10 mouse cellular contexts compared by ENCODE assay signal in the genomic region with DNA sequence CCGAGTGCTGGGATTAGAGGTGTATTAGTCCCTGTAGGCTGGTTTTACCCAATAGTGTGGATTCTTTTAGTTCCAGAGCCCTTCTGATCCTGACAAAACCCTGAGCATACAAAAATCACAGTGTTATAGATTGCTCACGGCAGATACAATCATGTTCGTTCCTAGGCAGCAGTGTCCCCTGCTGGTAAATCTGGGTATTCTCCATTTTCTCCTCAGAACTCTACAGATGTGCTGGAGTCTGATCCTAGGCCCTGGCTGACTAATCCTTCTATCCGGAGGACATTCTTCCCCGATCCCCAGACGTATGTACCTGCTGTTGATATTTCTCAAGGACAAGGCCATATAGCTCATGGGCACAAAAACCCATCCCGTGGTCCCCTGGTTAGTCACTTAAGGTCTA. TPM values are rescaled to one million over a fixed set of nuclear protein-coding genes. Genes with fewer than 3 reads are reported as not detected.
A peak's percentile ranks its signal among the peaks of the same experiment; 100 is the strongest.
DNase-seq lines count a peak whose midpoint lies in the region; ATAC-seq lines count a peak whose summit lies in the region.
"Had no signal": no experiment of that assay in that cellular context is flagged by ENCODE, and none has a peak within 500 bp of the region (broad histone marks: within the 10 kb centered on the region; RNA-seq: fewer than 3 reads in every experiment).

No protein-coding gene starts in this region.

- no peak overlapping the region for H3K9ac ChIP-seq in kidney, embryonic 16.5 days (replicated peaks; ENCODE audit: low read length)
- H3K9ac ChIP-seq: embryonic facial prominence, embryonic 12.5 days had no signal

- peak; percentile 50 for DNase-seq in adrenal gland, postnatal 14 days
- DNase-seq in adrenal gland, postnatal 4 days (ENCODE audit: low spot score in 2 of 2) = no peak
- DNase-seq in kidney, adult 18-20 months = peak; percentile 31
- DNase-seq in right cerebral cortex, postnatal 36 days (ENCODE audit: low spot score in 2 of 2) = no peak

- ATAC-seq in kidney, embryonic 16.5 days (ENCODE audit: low FRiP score, low TSS enrichment) = no peak
- peak; percentile 66 for ATAC-seq in CD4-positive, CD25-positive, alpha-beta regulatory T cell, adult 4 months
- peak; percentile 33; the same call in 1 of the 2 replicates for ATAC-seq in granulocyte monocyte progenitor cell, adult 5-6 weeks (replicated peaks; ENCODE audit: poor library complexity, severe bottlenecking)
- ATAC-seq in megakaryocyte progenitor cell, adult 5-6 weeks (replicated peaks; ENCODE audit: poor library complexity) = peak; percentile 74

- H3K4me1 ChIP-seq in kidney, embryonic 16.5 days (ENCODE audit: insufficient read depth, low read length) = no peaks in the 10 kb centered on the region
- H3K4me1 ChIP-seq: embryonic facial prominence, embryonic 12.5 days had no signal

- H3K4me2 ChIP-seq in kidney, embryonic 16.5 days (replicated peaks; ENCODE audit: low read depth, low read length) = no peak overlapping the region
- H3K4me2 ChIP-seq: embryonic facial prominence, embryonic 12.5 days had no signal

- H3K9me3 ChIP-seq in kidney, embryonic 16.5 days (ENCODE audit: low read length) = no peaks in the 10 kb centered on the region
- H3K9me3 ChIP-seq: embryonic facial prominence, embryonic 12.5 days had no signal

- H3K27ac ChIP-seq in kidney, embryonic 16.5 days (ENCODE audit: low read length) = no peak overlapping the region
- H3K27ac ChIP-seq: embryonic facial prominence, embryonic 12.5 days had no signal

- H3K27me3 ChIP-seq in kidney, embryonic 16.5 days (ENCODE audit: insufficient read depth, low read length) = no peaks in the 10 kb centered on the region
- H3K27me3 ChIP-seq: embryonic facial prominence, embryonic 12.5 days had no signal

- H3K4me3 ChIP-seq in kidney, embryonic 16.5 days (ENCODE audit: low read length) = no peak overlapping the region
- H3K4me3 ChIP-seq: embryonic facial prominence, embryonic 12.5 days had no signal

- WGBS in kidney, embryonic 16.5 days = 76% methylated on average over 7 of the region's 7 CpGs

- peaks cover 75% of the 10 kb centered on the region for H3K36me3 ChIP-seq in kidney, embryonic 16.5 days (ENCODE audit: insufficient read depth, low read length)

RNA-seq across cellular contexts. Expression of gene Trpc2, which starts 4.4 kb away (rescaled TPM):
- total RNA-seq in adrenal gland, postnatal 14 days (2021) = not detected in 2 replicates
- under 1 TPM; 0.17 to 0.28 TPM for total RNA-seq in adrenal gland, postnatal 4 days (2021)
- polyA plus RNA-seq in kidney, embryonic 16.5 days (2015; fragmentation: Nextera tagmentation; extraction: Ambion mirVana) = 0.09 TPM in 1 of 2 replicates, not detected in the other
- not detected for polyA plus RNA-seq in CD4-positive, CD25-positive, alpha-beta regulatory T cell, adult 4 months (2017; shearing (Covaris generic))
- not detected in 2 replicates for total RNA-seq in granulocyte monocyte progenitor cell, adult 5-6 weeks (2014; fragmentation: Nextera tagmentation)
- not detected in 2 replicates for total RNA-seq in granulocyte monocyte progenitor cell, adult 5-6 weeks (2017)
- not detected in 2 replicates for total RNA-seq in megakaryocyte progenitor cell, adult 5-6 weeks (2015)
- 0.24 TPM in 1 of 2 replicates, not detected in the other for total RNA-seq in megakaryocyte progenitor cell, adult 5-6 weeks (2017)

RNA-seq across cellular contexts. Expression of gene Xntrpc, which starts 13.0 kb away (rescaled TPM):
- 1.2 and 1.5 TPM in 2 replicates for total RNA-seq in adrenal gland, postnatal 14 days (2021)
- total RNA-seq in adrenal gland, postnatal 4 days (2021) = 1 to 10 TPM; 2.1 to 2.4 TPM
- 0.99 and 1.4 TPM in 2 replicates for polyA plus RNA-seq in kidney, embryonic 16.5 days (2015; fragmentation: Nextera tagmentation; extraction: Ambion mirVana)
- 1 to 10 TPM in 1 of 2 experiments, under 1 TPM in 1; 0.93 to 1.4 TPM for polyA plus RNA-seq in CD4-positive, CD25-positive, alpha-beta regulatory T cell, adult 4 months (2017; shearing (Covaris generic))
- total RNA-seq in granulocyte monocyte progenitor cell, adult 5-6 weeks (2014; fragmentation: Nextera tagmentation) = 1.8 and 3.4 TPM in 2 replicates
- 1.5 and 2.3 TPM in 2 replicates for total RNA-seq in granulocyte monocyte progenitor cell, adult 5-6 weeks (2017)
- total RNA-seq in megakaryocyte progenitor cell, adult 5-6 weeks (2015) = 0.57 and 0.85 TPM in 2 replicates
- total RNA-seq in megakaryocyte progenitor cell, adult 5-6 weeks (2017) = 0.34 and 0.92 TPM in 2 replicates

RNA-seq across cellular contexts. Expression of gene Xndc1, which starts 13.2 kb away (rescaled TPM):
- 12.1 and 17.2 TPM in 2 replicates for total RNA-seq in adrenal gland, postnatal 14 days (2021)
- total RNA-seq in adrenal gland, postnatal 4 days (2021) = 10 to 100 TPM; 24.0 to 24.4 TPM
- polyA plus RNA-seq in kidney, embryonic 16.5 days (2015; fragmentation: Nextera tagmentation; extraction: Ambion mirVana) = 34.4 and 37.5 TPM in 2 replicates
- 10 to 100 TPM; 19.3 to 33.0 TPM for polyA plus RNA-seq in CD4-positive, CD25-positive, alpha-beta regulatory T cell, adult 4 months (2017; shearing (Covaris generic))
- total RNA-seq in granulocyte monocyte progenitor cell, adult 5-6 weeks (2014; fragmentation: Nextera tagmentation) = 56.6 and 64.4 TPM in 2 replicates
- total RNA-seq in granulocyte monocyte progenitor cell, adult 5-6 weeks (2017) = 17.0 and 23.2 TPM in 2 replicates
- 17.6 and 19.7 TPM in 2 replicates for total RNA-seq in megakaryocyte progenitor cell, adult 5-6 weeks (2015)
- total RNA-seq in megakaryocyte progenitor cell, adult 5-6 weeks (2017) = 28.4 and 30.3 TPM in 2 replicates

RNA-seq across cellular contexts. Expression of gene Rnf121, which starts 13.2 kb away (rescaled TPM):
- total RNA-seq in adrenal gland, postnatal 14 days (2021) = 30.4 and 32.0 TPM in 2 replicates
- total RNA-seq in adrenal gland, postnatal 4 days (2021) = 10 to 100 TPM; 31.9 to 33.3 TPM
- polyA plus RNA-seq in kidney, embryonic 16.5 days (2015; fragmentation: Nextera tagmentation; extraction: Ambion mirVana) = 32.7 and 34.1 TPM in 2 replicates
- polyA plus RNA-seq in CD4-positive, CD25-positive, alpha-beta regulatory T cell, adult 4 months (2017; shearing (Covaris generic)) = 10 to 100 TPM; 28.5 to 29.4 TPM
- 11.2 and 13.2 TPM in 2 replicates for total RNA-seq in granulocyte monocyte progenitor cell, adult 5-6 weeks (2014; fragmentation: Nextera tagmentation)
- total RNA-seq in granulocyte monocyte progenitor cell, adult 5-6 weeks (2017) = 12.0 and 13.1 TPM in 2 replicates
- 11.3 and 12.2 TPM in 2 replicates for total RNA-seq in megakaryocyte progenitor cell, adult 5-6 weeks (2015)
- total RNA-seq in megakaryocyte progenitor cell, adult 5-6 weeks (2017) = 7.1 and 12.7 TPM in 2 replicates

RNA-seq across cellular contexts. Expression of gene Art1, which starts 23.0 kb away (rescaled TPM):
- total RNA-seq in adrenal gland, postnatal 14 days (2021) = not detected in 2 replicates
- 1 to 10 TPM; 2.0 to 7.7 TPM for total RNA-seq in adrenal gland, postnatal 4 days (2021)
- polyA plus RNA-seq in kidney, embryonic 16.5 days (2015; fragmentation: Nextera tagmentation; extraction: Ambion mirVana) = 1.0 and 1.2 TPM in 2 replicates
- not detected for polyA plus RNA-seq in CD4-positive, CD25-positive, alpha-beta regulatory T cell, adult 4 months (2017; shearing (Covaris generic))
- not detected in 2 replicates for total RNA-seq in granulocyte monocyte progenitor cell, adult 5-6 weeks (2014; fragmentation: Nextera tagmentation)
- total RNA-seq in granulocyte monocyte progenitor cell, adult 5-6 weeks (2017) = 0.67 TPM in 1 of 2 replicates, not detected in the other
- not detected in 2 replicates for total RNA-seq in megakaryocyte progenitor cell, adult 5-6 weeks (2015)
- not detected in 2 replicates for total RNA-seq in megakaryocyte progenitor cell, adult 5-6 weeks (2017)
- total RNA-seq: layer of hippocampus, postnatal 14 days had no signal

Comparison
In these comparisons a context has a peak if more than half of its experiments do, and no peak if none do; other contexts are left out.
1. DNase-seq: peak in adrenal gland, postnatal 14 days (single experiment) and kidney, adult 18-20 months (single experiment); none in adrenal gland, postnatal 4 days (0 of 2) and right cerebral cortex, postnatal 36 days (0 of 2).